8 mouse cellular contexts compared by ENCODE assay signal in the genomic region with DNA sequence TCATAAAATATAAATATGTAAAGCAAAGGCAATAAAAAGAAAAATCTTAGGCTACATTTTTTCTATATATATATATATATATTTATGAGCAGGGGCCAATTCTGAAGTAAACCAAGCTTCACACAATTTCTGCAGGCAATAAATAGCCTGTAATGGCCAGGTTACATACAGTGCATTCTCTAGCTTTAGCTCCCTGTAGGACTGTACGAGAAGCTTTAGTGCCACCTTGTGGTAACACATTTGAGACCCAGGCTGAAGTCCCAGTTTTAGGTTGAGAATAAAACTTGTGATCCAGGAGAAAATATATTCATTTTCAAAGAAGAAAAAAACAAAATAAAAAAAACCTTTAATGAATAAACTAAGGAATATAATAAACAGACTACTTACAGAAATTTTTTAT. TPM values are rescaled to one million over a fixed set of nuclear protein-coding genes. Genes with fewer than 3 reads are reported as not detected.
A peak's percentile ranks its signal among the peaks of the same experiment; 100 is the strongest.
DNase-seq lines count a peak whose midpoint lies in the region; ATAC-seq and TF ChIP-seq lines count a peak whose summit lies in the region.

No protein-coding gene starts in this region.

- TF ChIP-seq CTCF in kidney, adult 2 months (conservative IDR thresholded peaks at IDR 0.05; ENCODE audit: insufficient read depth, insufficient read length, low read depth, low read length) = peak; percentile 27; the same call in 1 of the 2 replicates

- H3K4me3 ChIP-seq in hindbrain, embryonic 11.5 days (ENCODE audit: low read depth, low read length) = no peak overlapping the region
- H3K4me3 ChIP-seq in hindbrain, embryonic 10.5 days = no peak overlapping the region
- no peak overlapping the region for H3K4me3 ChIP-seq in kidney, adult 2 months (ENCODE audit: insufficient read depth, low read depth, low read length)

- H3K9ac ChIP-seq in hindbrain, embryonic 11.5 days (ENCODE audit: low read depth, low read length) = no peak overlapping the region

- TF ChIP-seq POLR2A in kidney, adult 2 months (IDR thresholded peaks at IDR 0.05; ENCODE audit: low read depth, low read length) = no peak

- no peaks in the 10 kb centered on the region for H3K9me3 ChIP-seq in hindbrain, embryonic 11.5 days (ENCODE audit: control insufficient read depth, low read length)
- no peaks in the 10 kb centered on the region for H3K9me3 ChIP-seq in hindbrain, embryonic 10.5 days

- no peaks in the 10 kb centered on the region for H3K36me3 ChIP-seq in hindbrain, embryonic 11.5 days (ENCODE audit: control insufficient read depth, insufficient read depth, low read length)
- H3K36me3 ChIP-seq in hindbrain, embryonic 10.5 days = no peaks in the 10 kb centered on the region
- H3K36me3 ChIP-seq in kidney, adult 2 months (ENCODE audit: control insufficient read depth, insufficient read depth, low read length) = no peaks in the 10 kb centered on the region

- H3K4me2 ChIP-seq in hindbrain, embryonic 11.5 days (replicated peaks; ENCODE audit: low read depth, low read length) = no peak overlapping the region

- peak; percentile 62 for DNase-seq in hindbrain, embryonic 11.5 days (ENCODE audit: low spot score)
- no peak for DNase-seq in hindbrain, embryonic 10.5 days (ENCODE audit: low spot score)
- peak; percentile 11 for DNase-seq in MN1 (ENCODE audit: low spot score)
- DNase-seq in embryo, embryonic 11 days = peak; percentile 78
- DNase-seq in kidney, adult 2 months = peak; percentile 48
- DNase-seq in lung, postnatal 25 days (ENCODE audit: low spot score) = peak; percentile 18
- no peak for DNase-seq in spleen, adult 18-20 months
- DNase-seq in gastrocnemius, adult 8-10 months (ENCODE audit: low spot score in 2 of 2) = no peak

- ATAC-seq in hindbrain, embryonic 11.5 days (ENCODE audit: low FRiP score) = peak; percentile 73

- H3K4me1 ChIP-seq in hindbrain, embryonic 11.5 days (replicated peaks; ENCODE audit: control insufficient read depth, insufficient read depth, low read length) = no peaks in the 10 kb centered on the region
- no peaks in the 10 kb centered on the region for H3K4me1 ChIP-seq in hindbrain, embryonic 10.5 days (replicated peaks)
- no peaks in the 10 kb centered on the region for H3K4me1 ChIP-seq in kidney, adult 2 months (ENCODE audit: control insufficient read depth, insufficient read depth, low read length)

- H3K27ac ChIP-seq in hindbrain, embryonic 11.5 days (ENCODE audit: low read depth, low read length) = no peak overlapping the region
- no peak overlapping the region for H3K27ac ChIP-seq in hindbrain, embryonic 10.5 days
- H3K27ac ChIP-seq in kidney, adult 2 months (ENCODE audit: insufficient read depth, low read depth, low read length) = no peak overlapping the region

- H3K27me3 ChIP-seq in hindbrain, embryonic 11.5 days (ENCODE audit: control insufficient read depth, insufficient read depth, low read length) = no peaks in the 10 kb centered on the region
- H3K27me3 ChIP-seq in hindbrain, embryonic 10.5 days (ENCODE audit: insufficient read depth, poor library complexity, severe bottlenecking) = no peaks in the 10 kb centered on the region
- no peaks in the 10 kb centered on the region for H3K27me3 ChIP-seq in kidney, adult 2 months (replicated peaks; ENCODE audit: control insufficient read depth, insufficient read depth, low read length)

- 23% methylated on average over 1 of the region's 1 CpGs for WGBS in hindbrain, embryonic 11.5 days
- WGBS in hindbrain, embryonic 10.5 days = 19% methylated on average over 1 of the region's 1 CpGs
- WGBS in kidney, adult 2 months = 20% methylated on average over 1 of the region's 1 CpGs

RNA-seq across cellular contexts. Expression of gene Aldh1a7, which starts 36.9 kb away (rescaled TPM):
- polyA plus RNA-seq in hindbrain, embryonic 11.5 days (2014; fragmentation: Nextera tagmentation; extraction: Ambion mirVana) = 1.4 and 1.6 TPM in 2 replicates
- 0.77 and 1.1 TPM in 2 replicates for polyA plus RNA-seq in hindbrain, embryonic 10.5 days (2016; fragmentation: Nextera tagmentation; extraction: Ambion mirVana)
- 4.0 and 5.1 TPM in 2 replicates for polyA plus RNA-seq in kidney, adult 2 months (2012; rRNA removed)
- under 1 TPM; 0.22 to 0.54 (median 0.40) TPM for total RNA-seq in gastrocnemius, adult 8-10 months (2022)

Comparison
In these comparisons a context has a peak if more than half of its experiments do, and no peak if none do; other contexts are left out.
1. DNase-seq: peak in hindbrain, embryonic 11.5 days (single experiment), MN1 (single experiment), embryo, embryonic 11 days (single experiment), kidney, adult 2 months (single experiment) and lung, postnatal 25 days (single experiment); none in hindbrain, embryonic 10.5 days (single experiment), spleen, adult 18-20 months (0 of 2) and gastrocnemius, adult 8-10 months (0 of 2).